Mouse (Mus musculus) CD4-positive, CD25-positive, alpha-beta regulatory T cell, adult 2 months (primary cell): Measurements from ENCODE around the gene Tmem161b.
"Not testable (repeated sequence)": the region's sequence is repeated elsewhere in the genome, so short reads cannot be mapped to it uniquely, and the experiment has no call there.

Experiments
- DNase-seq: peaks from one replicate; pipeline ENCODE4 v3.0.0-alpha.2; 2012; ENCODE audit warnings: low read depth, low spot score

Gene Tmem161b

GRCm38 (mm10) chr13:84221820-84222681, at the start of gene Tmem161b:
TSS of gene Tmem161b (plus strand) at chr13:84222296.
- peak; percentile 89 for DNase-seq

GRCm38 (mm10) chr13:84185835-84186234, 36.3 kb upstream of the Tmem161b start:
- DNase-seq, result not testable (repeated sequence)

- DNase-seq, result no peak
Measured at GRCm38 (mm10) chr13:84192723-84193122, 29.4 kb upstream of the Tmem161b start.

- no peak for DNase-seq
Measured at GRCm38 (mm10) chr13:84222682-84222992, 541 bp downstream of the Tmem161b start.

GRCm38 (mm10) chr13:84223018-84223417, 922 bp downstream of the Tmem161b start:
- DNase-seq, result no peak

- DNase-seq, result no peak
Measured at GRCm38 (mm10) chr13:84234019-84234418, 11.9 kb downstream of the Tmem161b start.

GRCm38 (mm10) chr13:84236768-84237167, 14.7 kb downstream of the Tmem161b start:
- DNase-seq, result no peak

GRCm38 (mm10) chr13:84238184-84238583, 16.1 kb downstream of the Tmem161b start:
- no peak for DNase-seq

- no peak for DNase-seq
Measured at GRCm38 (mm10) chr13:84248065-84248464, 26.0 kb downstream of the Tmem161b start.

GRCm38 (mm10) chr13:84251295-84251694, 29.2 kb downstream of the Tmem161b start:
- DNase-seq, result no peak

- no peak for DNase-seq
Measured at GRCm38 (mm10) chr13:84255047-84255446, 33.0 kb downstream of the Tmem161b start.

GRCm38 (mm10) chr13:84264418-84264817, 42.3 kb downstream of the Tmem161b start:
- DNase-seq, result not testable (repeated sequence)

GRCm38 (mm10) chr13:84276246-84276645, 54.1 kb downstream of the Tmem161b start:
- DNase-seq, result no peak

GRCm38 (mm10) chr13:84280352-84280751, 58.3 kb downstream of the Tmem161b start:
- no peak for DNase-seq

- DNase-seq, result no peak
Measured at GRCm38 (mm10) chr13:84282966-84283365, 60.9 kb downstream of the Tmem161b start.

- DNase-seq, result no peak
Measured at GRCm38 (mm10) chr13:84284764-84285558, 62.9 kb downstream of the Tmem161b start.

- DNase-seq, result no peak
Measured at GRCm38 (mm10) chr13:84285559-84285945, 63.5 kb downstream of the Tmem161b start.

- no peak for DNase-seq
Measured at GRCm38 (mm10) chr13:84299445-84300053, 77.5 kb downstream of the Tmem161b start.

GRCm38 (mm10) chr13:84343272-84343671, 121.2 kb downstream of the Tmem161b start:
- DNase-seq, result no peak

- no peak for DNase-seq
Measured at GRCm38 (mm10) chr13:84343691-84344495, 121.8 kb downstream of the Tmem161b start.

GRCm38 (mm10) chr13:84344711-84345110, 122.6 kb downstream of the Tmem161b start:
- DNase-seq, result no peak
